Comparison of ENCODE assay signal across 8 mouse cellular contexts in genomic region chrX:12089353-12090081, GRCm38 (mm10).
DNase-seq lines count a peak whose midpoint lies in the region; ATAC-seq and TF ChIP-seq lines count a peak whose summit lies in the region.

No protein-coding gene starts in this region.

- H3K4me1 ChIP-seq in embryonic fibroblast, embryonic 13.5 days (ENCODE audit: control insufficient read depth, insufficient read depth, low read length), result no peaks in the 10 kb centered on the region; the same call in 1 of the 2 replicates

- no peaks in the 10 kb centered on the region for H3K27me3 ChIP-seq in C2C12 (ENCODE audit: control insufficient read depth, insufficient read depth, insufficient read length)

- TF ChIP-seq CTCF in C2C12 (IDR thresholded peaks at IDR 0.05; ENCODE audit: control insufficient read depth, insufficient read depth, insufficient read length), result no peak
- no peak for TF ChIP-seq CTCF in embryonic fibroblast, embryonic 13.5 days (IDR thresholded peaks at IDR 0.05; ENCODE audit: borderline replicate concordance, insufficient read depth, low read length)

- H3K79me3 ChIP-seq in C2C12 (ENCODE audit: low read depth), result peaks cover 3% of the 10 kb centered on the region

- peak overlapping the region; percentile 90; the same call in 1 of the 2 replicates for H3K27ac ChIP-seq in embryonic fibroblast, embryonic 13.5 days (ENCODE audit: insufficient read depth, low read length)
- H3K27ac ChIP-seq in macrophage, result peak overlapping the region; percentile 54

- no peaks in the 10 kb centered on the region for H3K79me2 ChIP-seq in C2C12 (ENCODE audit: control insufficient read depth, insufficient read depth)
- no peaks in the 10 kb centered on the region for H3K79me2 ChIP-seq in macrophage (ENCODE audit: inconsistent target)

- intact Hi-C loops in heart, postnatal 10 days (cut with DNase I), result loop anchor here (10.0 kb wide), 2 partner anchors 165 to 285 kb away; no protein-coding TSS in a partner anchor

- H3K36me3 ChIP-seq in C2C12 (ENCODE audit: control insufficient read depth, insufficient read depth) (no peaks in the 10 kb centered on the region), macrophage (ENCODE audit: inconsistent target) (no peaks in the 10 kb centered on the region)

- no peak overlapping the region for H3K4me3 ChIP-seq in C2C12 (ENCODE audit: insufficient read depth, poor library complexity, severe bottlenecking)
- no peak overlapping the region for H3K4me3 ChIP-seq in embryonic fibroblast, embryonic 13.5 days (ENCODE audit: insufficient read depth, low read length)
- H3K4me3 ChIP-seq in macrophage (ENCODE audit: inconsistent target), result no peak overlapping the region

- 16% methylated on average over 43 of the region's 52 CpGs for WGBS in macrophage (ENCODE audit: missing documents)

- peak; percentile 76 for DNase-seq in Muller cell, postnatal 12 days (ENCODE audit: inconsistent ontology term)
- peak; percentile 54 to 55 for DNase-seq in heart, postnatal 10 days
- DNase-seq in kidney, postnatal 36 days, result peak; percentile 59 to 80
- peak; percentile 59 to 71 for DNase-seq in right cerebral cortex, postnatal 10 days (ENCODE audit: low spot score in 2 of 2)

- no peak overlapping the region for H3ac ChIP-seq in C2C12 (ENCODE audit: control insufficient read depth, insufficient read length, low read depth)

- no peak for TF ChIP-seq POLR2A in embryonic fibroblast, embryonic 13.5 days (IDR thresholded peaks at IDR 0.05; ENCODE audit: low read depth, low read length)

- ATAC-seq in activated CD4-positive, CD25-positive, alpha-beta regulatory T cell, adult 4 months, result no peak

TF ChIP-seq in C2C12, 6 proteins besides CTCF, POLR2A, EP300 and RAD21:
- TF ChIP-seq MYOG (IDR thresholded peaks at IDR 0.05; ENCODE audit: control insufficient read depth, extremely low read depth, insufficient read length) (no peak), MAX (IDR thresholded peaks at IDR 0.05) (peak; percentile 91)
